Mouse (Mus musculus): ENCODE results near the gene Kcnc3. TPM values are rescaled to one million over a fixed set of nuclear protein-coding genes. Genes with fewer than 3 reads are reported as not detected.

Gene Kcnc3
- total RNA-seq, 2 experiments from 2014 or later: not detected

DNA sequence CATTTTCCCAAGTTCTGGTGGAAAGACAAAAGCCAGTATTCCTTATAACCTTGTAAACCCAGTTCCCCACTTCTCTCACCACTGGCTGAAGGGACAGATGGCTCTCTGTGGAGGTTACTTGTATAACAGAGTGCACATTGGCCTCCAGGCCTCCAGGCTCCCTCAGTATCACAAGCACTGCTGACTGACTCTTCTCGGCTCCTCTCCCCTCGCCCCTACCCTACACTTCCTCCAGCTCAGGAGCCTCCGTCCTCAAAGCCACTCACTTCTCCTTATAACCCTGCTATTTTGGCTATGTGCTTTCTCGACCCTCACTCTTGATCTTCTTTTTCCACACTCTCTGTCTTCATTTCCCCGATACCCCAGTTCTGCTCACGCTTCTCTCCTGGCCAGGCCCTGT is 25.1 kb upstream of the Kcnc3 start:
- no peak for ATAC-seq (replicated peaks; ENCODE audit: low FRiP score, poor library complexity, severe bottlenecking)

- ATAC-seq (replicated peaks; ENCODE audit: low FRiP score, poor library complexity, severe bottlenecking): no peak
Observed at GRCm38 (mm10) chr7:44568803-44569202, 21.7 kb upstream of the Kcnc3 start.

DNA sequence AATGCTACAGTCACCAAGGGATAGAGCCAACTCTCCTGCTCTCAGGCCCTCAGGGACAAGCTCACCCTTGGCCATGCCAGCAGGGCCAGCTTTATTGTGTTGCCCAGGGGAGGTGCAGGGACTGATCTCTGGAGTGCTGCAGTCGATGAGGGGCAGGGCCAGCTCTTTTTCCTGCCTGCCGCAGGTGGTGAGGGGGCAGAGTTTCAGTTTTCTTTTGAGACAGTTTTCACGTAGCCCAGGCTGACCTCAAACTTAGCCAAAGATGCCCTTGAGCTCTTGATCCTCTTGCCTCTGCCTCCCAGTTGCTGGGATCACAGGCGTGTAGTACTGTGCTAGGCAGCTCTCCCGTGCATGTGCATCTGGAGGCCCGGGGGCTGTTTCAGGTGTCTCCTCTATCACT is 19.5 kb upstream of the Kcnc3 start:
- no peak for ATAC-seq (replicated peaks; ENCODE audit: low FRiP score, poor library complexity, severe bottlenecking)

GRCm38 (mm10) chr7:44571811-44572210 is 18.7 kb upstream of the Kcnc3 start:
- no peak for ATAC-seq (replicated peaks; ENCODE audit: low FRiP score, poor library complexity, severe bottlenecking)

DNA sequence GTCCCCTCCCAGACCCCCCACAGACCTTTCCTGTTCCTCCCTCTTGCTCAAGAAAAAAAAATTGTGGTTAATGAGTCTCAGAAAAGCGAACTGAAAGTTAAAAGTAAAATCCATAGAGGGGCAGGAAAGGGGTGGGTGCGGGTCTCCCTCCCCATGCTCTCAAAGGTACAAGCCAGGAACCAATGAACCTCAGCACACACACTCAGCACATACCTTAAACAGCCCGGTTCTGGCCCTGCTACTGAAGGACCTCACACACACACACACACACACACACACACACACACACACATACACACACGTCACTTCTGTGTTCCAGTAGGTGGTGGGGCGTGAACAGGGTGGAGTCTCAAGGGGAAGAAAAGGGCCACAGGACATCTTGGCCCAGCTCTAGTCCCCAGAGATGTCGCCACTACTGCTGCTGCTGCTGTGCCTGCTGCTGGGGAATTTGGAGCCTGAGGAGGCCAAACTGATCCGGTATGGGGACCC is 18.2 kb upstream of the Kcnc3 start, which contains the start of gene Napsa:
Napsa (plus strand) TSS at position 168 of the 489 bp plus-strand sequence.
- no peak for ATAC-seq (replicated peaks; ENCODE audit: low FRiP score, poor library complexity, severe bottlenecking)

DNA sequence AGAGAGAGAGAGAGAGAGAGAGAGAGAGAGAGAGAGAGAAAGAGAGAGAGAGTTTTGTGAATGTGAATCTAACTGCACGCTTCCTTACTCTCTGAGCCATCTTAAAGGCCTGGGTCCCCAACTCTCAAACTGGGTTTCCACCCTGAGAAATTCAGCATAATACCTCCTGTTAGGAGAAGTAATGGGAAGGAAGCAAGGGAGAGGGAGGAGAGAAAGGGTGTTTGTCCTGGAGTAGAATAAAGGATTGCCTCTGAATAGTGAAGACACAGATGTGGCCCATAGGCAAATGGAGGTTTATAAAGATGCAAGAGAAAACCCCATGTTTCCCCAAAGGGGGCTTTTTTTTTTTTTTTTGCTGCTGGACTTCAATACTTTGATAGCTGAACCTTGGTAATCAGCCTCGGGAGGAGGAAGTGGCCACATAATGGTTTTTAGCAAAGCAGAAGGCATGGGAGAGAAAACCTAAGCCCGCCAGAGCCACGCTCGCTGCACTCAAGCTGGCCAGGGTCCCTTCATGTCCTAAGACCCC is 17.4 kb upstream of the Kcnc3 start:
- no peak for ATAC-seq (replicated peaks; ENCODE audit: low FRiP score, poor library complexity, severe bottlenecking)

- ATAC-seq (replicated peaks; ENCODE audit: low FRiP score, poor library complexity, severe bottlenecking): no peak
Observed at GRCm38 (mm10) chr7:44576333-44576844, 14.1 kb upstream of the Kcnc3 start.

DNA sequence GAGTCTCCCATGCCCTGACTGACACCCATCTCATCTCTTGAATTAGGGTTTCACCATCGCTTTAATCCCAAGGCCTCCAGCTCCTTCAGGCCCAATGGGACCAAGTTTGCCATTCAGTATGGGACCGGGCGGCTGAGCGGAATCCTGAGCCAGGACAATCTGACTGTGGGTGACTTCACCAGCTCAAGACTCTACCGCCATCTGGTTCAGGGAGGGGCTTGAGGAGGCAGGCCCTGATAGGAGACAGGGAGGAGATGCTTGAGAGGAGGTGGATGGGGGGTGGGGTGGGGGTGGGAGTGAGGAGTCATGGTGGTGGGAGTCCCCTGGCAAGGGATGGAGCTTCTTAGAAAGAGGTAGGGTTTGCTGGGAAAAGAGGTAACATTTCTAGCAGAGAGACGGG is 8.8 kb upstream of the Kcnc3 start:
- no peak for ATAC-seq (replicated peaks; ENCODE audit: low FRiP score, poor library complexity, severe bottlenecking)

- no peak; the same call in 1 of the 2 replicates for ATAC-seq (replicated peaks; ENCODE audit: low FRiP score, poor library complexity, severe bottlenecking)
Observed at GRCm38 (mm10) chr7:44582709-44583108, 7.8 kb upstream of the Kcnc3 start.

DNA sequence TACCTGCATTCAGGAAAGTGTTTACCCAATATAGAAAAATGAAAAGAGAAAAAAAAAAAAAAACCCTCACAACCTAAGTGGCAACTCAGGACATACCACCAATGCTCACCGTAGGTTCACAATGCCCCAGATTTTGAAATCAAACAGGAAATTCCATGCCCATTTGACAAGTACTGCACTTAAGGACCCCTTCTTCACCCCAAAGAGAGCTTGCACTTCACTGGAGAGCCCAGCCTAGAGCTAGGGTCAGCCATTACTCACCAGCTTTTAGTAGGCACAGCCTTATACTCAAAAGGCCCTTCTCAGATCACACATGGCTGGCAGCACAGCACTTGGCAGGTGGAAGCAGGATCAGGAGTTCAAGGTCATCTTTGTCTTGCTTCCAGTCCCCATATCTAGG is 7.3 kb upstream of the Kcnc3 start:
- ATAC-seq (replicated peaks; ENCODE audit: low FRiP score, poor library complexity, severe bottlenecking): no peak

- no peak for ATAC-seq (replicated peaks; ENCODE audit: low FRiP score, poor library complexity, severe bottlenecking)
Observed at GRCm38 (mm10) chr7:44584265-44584804, 6.1 kb upstream of the Kcnc3 start.

DNA sequence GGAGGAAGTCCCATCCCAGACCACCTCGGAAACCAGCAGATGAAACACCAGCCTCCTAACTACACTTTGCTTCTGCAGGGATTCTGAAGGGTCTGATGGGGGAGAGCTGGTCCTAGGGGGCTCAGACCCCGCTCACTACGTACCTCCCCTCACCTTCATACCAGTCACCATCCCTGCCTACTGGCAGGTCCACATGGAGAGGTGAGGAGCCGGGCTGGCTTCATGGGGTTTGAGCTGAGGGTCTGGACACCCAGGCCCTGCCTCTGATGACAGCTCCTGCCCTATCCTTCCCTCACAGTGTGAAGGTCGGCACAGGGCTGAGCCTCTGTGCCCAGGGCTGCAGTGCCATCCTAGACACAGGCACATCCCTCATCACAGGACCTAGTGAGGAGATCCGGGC is 5.5 kb upstream of the Kcnc3 start:
- ATAC-seq (replicated peaks; ENCODE audit: low FRiP score, poor library complexity, severe bottlenecking): no peak

- no peak for ATAC-seq (replicated peaks; ENCODE audit: low FRiP score, poor library complexity, severe bottlenecking)
Observed at GRCm38 (mm10) chr7:44585606-44586005, 4.9 kb upstream of the Kcnc3 start.

- no peak for ATAC-seq (replicated peaks; ENCODE audit: low FRiP score, poor library complexity, severe bottlenecking)
Observed at GRCm38 (mm10) chr7:44586518-44586917, 3.9 kb upstream of the Kcnc3 start.

GRCm38 (mm10) chr7:44586930-44587329 is 3.5 kb upstream of the Kcnc3 start:
- no peak for ATAC-seq (replicated peaks; ENCODE audit: low FRiP score, poor library complexity, severe bottlenecking)

DNA sequence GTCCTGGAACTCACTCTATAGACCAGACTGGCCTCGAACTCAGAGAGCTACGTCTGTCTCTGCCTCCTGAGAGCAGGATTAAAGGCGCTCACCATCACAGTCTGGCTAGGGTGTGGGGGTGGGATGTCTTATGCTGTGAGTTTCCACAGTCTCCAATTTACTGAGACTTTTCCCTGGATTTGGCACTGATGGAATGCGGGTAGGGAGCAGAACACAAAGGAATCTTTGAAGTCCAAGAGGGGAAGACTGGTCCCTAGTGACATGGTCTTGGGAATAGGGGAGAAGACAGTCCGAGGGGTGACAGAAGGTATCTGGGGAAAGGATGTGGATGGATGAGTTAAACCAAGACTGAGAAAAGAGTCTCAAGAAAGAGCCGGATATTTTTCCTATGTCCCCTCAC is 2.8 kb upstream of the Kcnc3 start:
- no peak for ATAC-seq (replicated peaks; ENCODE audit: low FRiP score, poor library complexity, severe bottlenecking)

DNA sequence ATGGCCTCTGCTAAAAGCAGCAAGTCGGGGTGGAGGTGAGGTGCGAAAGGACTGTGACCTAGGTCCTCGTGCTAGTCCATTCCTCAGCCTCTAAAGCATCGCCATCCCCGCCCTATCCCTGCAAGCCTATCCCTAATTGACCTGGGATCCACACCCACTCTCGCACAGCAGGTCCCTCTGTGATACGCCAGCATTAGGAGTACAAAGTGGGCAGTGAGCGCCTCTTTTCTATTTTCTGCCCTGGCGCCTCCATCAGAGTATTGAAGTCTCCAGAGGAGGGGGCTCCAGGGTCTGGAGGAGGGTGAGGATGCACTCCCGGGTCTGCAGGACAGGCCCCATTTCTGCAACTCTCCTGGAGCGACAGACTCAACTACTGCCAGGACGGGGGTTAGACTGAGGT is 2.1 kb upstream of the Kcnc3 start:
- no peak for ATAC-seq (replicated peaks; ENCODE audit: low FRiP score, poor library complexity, severe bottlenecking)

GRCm38 (mm10) chr7:44589149-44589548 is 1.3 kb upstream of the Kcnc3 start:
- no peak for ATAC-seq (replicated peaks; ENCODE audit: low FRiP score, poor library complexity, severe bottlenecking)

GRCm38 (mm10) chr7:44589946-44590345 is 518 bp upstream of the Kcnc3 start:
- ATAC-seq (replicated peaks; ENCODE audit: low FRiP score, poor library complexity, severe bottlenecking): no peak

GRCm38 (mm10) chr7:44591348-44592116 is 1.1 kb downstream of the Kcnc3 start:
- ATAC-seq (replicated peaks; ENCODE audit: low FRiP score, poor library complexity, severe bottlenecking): no peak

DNA sequence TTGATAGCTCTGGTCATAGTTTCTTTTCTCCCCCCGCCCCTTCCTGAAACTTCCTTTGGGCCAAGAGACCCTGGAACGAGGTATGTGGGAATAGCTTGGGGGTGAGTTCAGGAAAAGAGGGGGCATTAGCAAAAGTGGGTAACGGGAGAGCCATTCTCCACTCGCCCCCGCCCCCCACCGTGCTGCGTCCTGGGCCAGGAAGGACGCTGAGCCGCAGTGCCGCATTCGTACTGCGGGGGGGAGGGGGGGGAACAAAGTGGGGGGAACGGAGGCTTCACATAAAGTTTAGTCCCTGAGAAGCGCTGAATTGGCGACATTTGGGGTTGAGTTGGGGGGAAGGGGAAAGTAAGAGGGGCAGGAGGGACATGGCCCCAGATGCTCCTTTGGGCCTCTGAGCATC is 2.6 kb downstream of the Kcnc3 start:
- ATAC-seq (replicated peaks; ENCODE audit: low FRiP score, poor library complexity, severe bottlenecking): no peak

Measured in erythroid progenitor cell, adult 5-6 weeks (primary cell).